Mouse (Mus musculus) cerebellum, adult 2 months (tissue): ENCODE measurements around the gene Grxcr1. TPM values are rescaled to one million over a fixed set of nuclear protein-coding genes. Genes with fewer than 3 reads are reported as not detected.
A peak's percentile ranks its signal among the peaks of the same experiment; 100 is the strongest.

Source experiments
- DNase-seq, 2 experiments: peaks; one replicate each; pipeline ENCODE4 v3.0.0; 2021
- H3K27ac ChIP-seq: fragments of 200-500 bp; 2 replicates; pipeline ENCODE4 v1.5.1; 2012; ENCODE audit warnings: low read length, control low read depth, inconsistent platforms; ENCODE audit not compliant: insufficient read depth
- H3K27me3 ChIP-seq: fragments of 200-500 bp; 2 replicates; pipeline ENCODE4 v1.6.1; 2012; ENCODE audit warnings: inconsistent platforms, mild to moderate bottlenecking, low read length, moderate library complexity; ENCODE audit not compliant: control insufficient read depth, insufficient read depth
- H3K4me1 ChIP-seq: fragments of 200-500 bp; 2 replicates; pipeline ENCODE4 v1.6.1; 2011; ENCODE audit warnings: low read length; ENCODE audit not compliant: control insufficient read depth, insufficient read depth
- H3K4me3 ChIP-seq: fragments of 200-500 bp; replicated peaks from 2 replicates; pipeline ENCODE3; 2011; ENCODE audit warnings: mild to moderate bottlenecking, low read depth, low read length, control low read depth; ENCODE audit not compliant: insufficient read depth
- CTCF ChIP-seq: fragments of 200-500 bp; IDR thresholded peaks from 2 replicates; pipeline ENCODE4 v1.5.1; 2011; ENCODE audit warnings: low read depth, mild to moderate bottlenecking, control low read depth, low read length, moderate library complexity, borderline replicate concordance; ENCODE audit not compliant: insufficient read depth
- POLR2A ChIP-seq: fragments of 200-500 bp; IDR thresholded peaks from 2 replicates; pipeline ENCODE4 v1.6.1; 2011; ENCODE audit warnings: low read length, control low read depth, borderline replicate concordance; ENCODE audit not compliant: insufficient read depth
- WGBS: fragments of 180-500 bp; shearing (Covaris S2); methylation state at CpG from one replicate; pipeline ENCODE4 v1.1.7; 2018; 5-methylcytosine and 5-hydroxymethylcytosine counted together
- polyA plus RNA-seq: library from polyadenylated mRNA; depleted of rRNA; stranded (reverse); fragments of >200 nt; gene quantifications from 2 replicates; pipeline ENCODE4 v1.2.3, GENCODE M21; 2012; rRNA removed

Grxcr1 gene
- polyA plus RNA-seq, 1 experiment, result not detected

DNA sequence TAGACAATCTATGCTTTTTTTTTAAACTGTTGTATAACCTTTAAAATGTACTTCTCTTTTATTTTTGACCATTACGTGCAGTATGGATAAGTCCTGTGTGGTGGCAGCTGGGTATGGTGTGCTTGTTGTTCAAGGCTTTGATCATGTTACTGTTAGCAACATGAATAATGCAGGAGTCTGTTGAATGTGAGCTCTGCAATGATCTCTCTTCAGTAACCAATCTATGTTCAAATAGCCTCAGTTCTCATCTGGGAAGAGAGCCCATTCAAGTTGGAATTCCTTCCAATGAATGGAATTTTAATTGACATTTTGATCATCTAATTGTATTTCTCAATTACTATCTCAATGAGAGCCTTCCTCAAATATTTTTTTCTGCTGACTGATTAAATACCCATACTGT lies 115.2 kb downstream of the Grxcr1 start:
- 89% methylated on average over 1 of the region's 1 CpGs for WGBS
- no peak for DNase-seq
- TF ChIP-seq CTCF (no peak), POLR2A (no peak)
- Histone ChIP-seq H3K4me3 (no peak overlapping the region), H3K4me1 (no peaks in the 10 kb centered on the region; the same call in 1 of the 2 replicates), H3K27ac (no peak overlapping the region), H3K27me3 (no peaks in the 10 kb centered on the region)

DNA sequence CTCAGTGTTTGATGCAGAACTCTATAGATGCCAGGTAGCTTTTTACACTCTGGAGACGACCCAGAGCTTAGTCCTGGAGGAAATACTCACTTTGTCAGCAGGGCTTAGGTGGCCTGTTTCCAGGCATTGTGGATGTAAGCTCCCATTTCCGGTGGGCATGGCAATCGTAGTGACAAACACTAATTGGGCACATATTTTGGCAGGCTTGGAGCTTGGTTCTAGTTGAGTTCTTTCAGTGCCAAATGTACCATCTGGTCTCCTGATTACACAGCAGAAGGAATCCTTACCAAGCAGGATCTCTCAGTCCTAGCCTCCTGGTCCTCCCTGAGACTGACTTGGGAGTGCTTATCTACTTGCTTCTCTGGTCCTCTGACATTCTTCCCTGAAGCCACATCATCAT lies 118.3 kb downstream of the Grxcr1 start:
- no peaks in the 10 kb centered on the region for H3K27me3 ChIP-seq
- H3K4me3 ChIP-seq, result no peak overlapping the region
- peak; percentile 79 to 94 for DNase-seq
- no peaks in the 10 kb centered on the region; the same call in 1 of the 2 replicates for H3K4me1 ChIP-seq
- TF ChIP-seq CTCF (no peak), POLR2A (no peak)
- WGBS, result under 1% methylated on average over 3 of the region's 3 CpGs
- H3K27ac ChIP-seq, result no peak overlapping the region

DNA sequence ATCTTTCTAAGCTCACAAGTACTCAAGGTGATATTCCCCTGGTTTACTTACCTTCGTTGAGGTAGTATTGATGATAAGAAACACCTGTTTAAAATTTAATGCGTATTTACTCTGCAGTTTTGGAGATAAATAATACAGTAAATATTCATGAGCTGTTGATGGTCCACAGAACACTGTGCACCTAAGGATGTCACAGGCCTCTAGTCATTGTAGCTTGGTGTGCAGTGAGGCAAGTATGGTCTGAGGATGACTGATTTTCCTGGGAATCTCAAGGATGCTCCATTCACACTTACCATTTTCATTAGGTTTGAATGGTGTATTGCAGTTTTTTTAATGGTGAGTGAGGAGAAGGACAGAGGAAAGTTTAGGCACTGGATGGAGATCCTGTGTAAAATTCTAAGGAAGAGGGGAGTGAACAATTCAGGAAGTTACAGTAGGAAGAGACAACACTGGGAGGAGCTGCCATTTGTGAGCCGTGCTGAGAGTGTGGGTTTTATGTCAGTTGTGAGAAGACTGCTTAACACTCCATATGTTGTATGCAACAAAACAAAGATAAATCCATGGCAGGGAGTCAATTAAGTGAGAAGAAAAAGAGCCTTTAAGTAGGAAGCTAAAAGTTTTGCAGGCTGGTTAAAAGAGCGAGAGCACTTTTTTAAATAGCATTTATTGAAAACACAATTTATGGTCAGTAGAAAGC lies 118.9 kb downstream of the Grxcr1 start:
- H3K27me3 ChIP-seq, result no peaks in the 10 kb centered on the region
- TF ChIP-seq POLR2A (no peak), CTCF (no peak)
- no peak overlapping the region for H3K27ac ChIP-seq
- no peaks in the 10 kb centered on the region; the same call in 1 of the 2 replicates for H3K4me1 ChIP-seq
- WGBS, result 77% methylated on average over 4 of the region's 4 CpGs
- DNase-seq, result no peak
- no peak overlapping the region for H3K4me3 ChIP-seq

DNA sequence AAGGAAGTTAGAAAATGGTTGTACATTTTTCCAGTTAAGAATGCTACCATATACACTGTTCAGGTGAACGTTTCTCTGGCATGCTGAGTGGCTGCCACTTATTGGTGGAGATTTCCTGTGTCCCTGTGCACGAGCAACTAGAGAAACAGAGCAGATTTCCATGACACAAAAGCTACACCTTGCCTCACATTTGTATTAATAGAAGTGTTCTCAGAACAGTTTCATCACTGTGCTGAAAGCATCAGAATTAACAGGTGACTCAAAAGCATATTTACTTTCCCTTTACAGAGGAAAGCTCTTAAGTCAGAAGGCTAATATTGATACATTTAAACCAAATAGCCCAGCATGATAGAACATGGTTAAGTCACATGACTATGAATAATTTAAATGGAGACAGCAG lies 130.9 kb downstream of the Grxcr1 start:
- no peak for TF ChIP-seq POLR2A
- TF ChIP-seq CTCF, result no peak
- DNase-seq, result no peak
- WGBS, result 79% methylated on average over 2 of the region's 2 CpGs
- Histone ChIP-seq H3K4me3 (no peak overlapping the region), H3K27me3 (no peaks in the 10 kb centered on the region), H3K4me1 (no peaks in the 10 kb centered on the region), H3K27ac (no peak overlapping the region)

DNA sequence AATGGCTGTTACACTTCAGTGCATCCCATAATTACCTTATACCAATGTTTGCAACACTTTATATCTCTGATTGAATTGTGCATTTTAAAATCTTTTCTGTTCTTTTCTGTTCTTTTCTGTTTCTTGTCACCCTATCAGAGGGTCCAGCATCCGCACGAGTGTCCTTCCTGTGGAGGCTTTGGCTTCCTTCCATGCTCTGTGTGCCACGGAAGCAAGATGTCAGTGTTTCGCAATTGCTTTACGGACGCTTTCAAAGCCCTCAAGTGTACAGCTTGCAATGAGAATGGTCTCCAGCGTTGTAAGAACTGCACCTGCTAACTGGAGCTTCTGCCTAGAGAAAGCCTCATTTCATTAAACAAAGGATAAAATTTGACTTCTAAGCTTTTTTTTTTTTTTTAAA lies 134.3 kb downstream of the Grxcr1 start:
- H3K4me1 ChIP-seq, result no peaks in the 10 kb centered on the region
- H3K4me3 ChIP-seq, result no peak overlapping the region
- no peak overlapping the region for H3K27ac ChIP-seq
- TF ChIP-seq CTCF, result no peak
- no peak for TF ChIP-seq POLR2A
- no peak for DNase-seq
- H3K27me3 ChIP-seq, result no peaks in the 10 kb centered on the region
- WGBS, result 27% methylated on average over 7 of the region's 7 CpGs

Other genes with a start within 250 kb of the Grxcr1 start
- gene Atp8a1, start 184.4 kb upstream of the Grxcr1 start, polyA plus RNA-seq, result 56.1 and 60.9 TPM in 2 replicates
- gene Gm5108, start 90.2 kb upstream of the Grxcr1 start, polyA plus RNA-seq, result not detected in 2 replicates
- gene Gm21905, start 85.4 kb upstream of the Grxcr1 start, polyA plus RNA-seq, result not detected in 2 replicates